Mouse (Mus musculus) lung, adult 2 months (tissue): ENCODE measurements around the gene Rpe65.

Experiments
- CTCF ChIP-seq: fragments of 200-500 bp; IDR thresholded peaks from 2 replicates; pipeline ENCODE4 v1.5.1; 2011; ENCODE audit warnings: mild to moderate bottlenecking, low read length, control low read depth; ENCODE audit not compliant: insufficient read depth
- POLR2A ChIP-seq: fragments of 200-500 bp; IDR thresholded peaks from 2 replicates; pipeline ENCODE4 v1.6.1; 2011; ENCODE audit warnings: low read depth, mild to moderate bottlenecking, control low read depth, low read length, borderline replicate concordance; ENCODE audit errors: extremely low read depth

DNA sequence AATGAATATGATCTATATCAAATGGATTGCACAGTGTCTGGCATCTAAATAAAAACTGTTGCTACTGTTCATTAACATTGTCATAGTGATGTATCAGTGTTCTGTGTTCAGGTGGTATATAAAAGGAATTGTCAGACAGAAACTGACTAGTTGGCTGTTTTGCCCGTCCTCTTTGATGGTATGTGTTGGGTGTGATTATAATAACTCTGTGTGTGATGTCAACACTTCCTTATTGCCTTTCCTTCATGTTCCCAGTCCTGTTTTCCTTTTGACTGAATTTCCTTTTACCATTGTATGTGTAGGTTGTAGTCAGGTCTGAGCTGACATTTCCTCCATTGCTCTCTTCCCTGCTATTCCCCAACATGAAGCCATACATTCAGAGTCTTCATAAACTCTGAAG is 22.1 kb downstream of the Rpe65 start:
- TF ChIP-seq POLR2A (no peak), CTCF (no peak)
